Mouse (Mus musculus): ENCODE measurements around the gene Hist1h3f.

Gene Hist1h3f

DNA sequence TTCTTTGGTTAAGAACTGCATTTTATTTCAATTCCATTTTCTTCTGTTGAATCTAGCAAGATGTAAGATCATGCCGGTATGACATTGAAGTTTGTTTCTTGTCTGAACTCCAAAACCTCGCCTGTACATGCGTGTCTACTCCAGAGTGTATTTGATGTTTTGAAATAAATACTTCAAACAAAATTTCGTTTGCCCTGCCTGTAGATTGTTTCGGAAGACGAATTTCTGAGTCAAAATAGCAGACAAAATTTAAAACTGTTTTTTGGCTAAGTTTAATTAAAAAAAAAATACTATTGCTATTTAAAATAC is 25.6 kb upstream of the Hist1h3f start:
- no peak for DNase-seq (ENCODE audit: low spot score)

DNA sequence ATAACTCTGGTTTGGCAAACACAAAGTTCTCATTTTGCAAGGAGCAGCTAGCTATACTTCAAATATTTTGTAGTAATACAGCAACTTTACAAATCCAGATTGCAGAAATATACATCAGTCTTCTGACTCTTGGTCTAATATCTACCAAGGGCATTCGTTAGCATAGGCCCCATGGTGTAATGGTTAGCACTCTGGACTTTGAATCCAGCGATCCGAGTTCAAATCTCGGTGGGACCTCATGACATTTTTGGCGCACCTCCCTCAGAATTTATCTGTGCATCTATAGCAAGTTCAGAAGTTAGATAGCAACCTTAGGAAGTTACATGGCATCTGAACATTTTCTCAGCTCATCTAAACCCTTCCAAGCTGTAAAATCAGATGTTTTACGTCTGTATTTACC is 25.0 kb upstream of the Hist1h3f start:
- DNase-seq (ENCODE audit: low spot score): peak; percentile 88

DNA sequence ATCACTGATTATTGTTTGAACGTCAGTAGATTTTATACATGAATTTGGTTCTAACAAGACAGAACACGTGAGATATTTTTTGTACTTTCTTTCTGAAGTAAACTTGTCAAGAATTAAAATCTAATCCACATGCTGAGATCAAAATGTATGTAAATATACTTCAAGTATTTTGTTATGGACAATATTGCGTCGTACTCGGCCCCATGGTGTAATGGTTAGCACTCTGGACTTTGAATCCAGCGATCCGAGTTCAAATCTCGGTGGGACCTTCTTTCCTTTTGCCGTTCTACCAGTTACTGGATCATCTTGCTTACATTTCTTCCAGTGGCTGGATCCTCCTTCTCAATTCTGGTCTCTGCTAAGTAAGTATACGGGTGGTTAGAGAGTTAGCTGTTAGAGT is 24.4 kb upstream of the Hist1h3f start:
- DNase-seq (ENCODE audit: low spot score): peak; percentile 84

DNA sequence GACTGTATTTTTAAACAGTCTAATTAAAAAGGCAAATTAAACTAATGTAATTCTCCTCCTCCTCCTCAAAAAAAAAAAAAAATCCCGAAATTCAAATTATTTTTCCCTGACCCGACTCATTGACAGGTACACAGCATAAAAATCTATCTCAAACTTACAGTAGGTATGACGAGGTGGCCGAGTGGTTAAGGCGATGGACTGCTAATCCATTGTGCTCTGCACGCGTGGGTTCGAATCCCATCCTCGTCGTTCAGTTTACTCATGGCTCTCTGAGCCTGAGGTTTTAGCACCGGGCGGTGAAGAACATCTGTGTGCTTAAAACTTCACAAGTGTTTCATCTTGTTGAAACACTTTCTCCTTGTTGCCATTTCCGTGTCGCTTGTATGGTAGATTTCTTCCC is 22.1 kb upstream of the Hist1h3f start:
- DNase-seq (ENCODE audit: low spot score): peak; percentile 57

DNA sequence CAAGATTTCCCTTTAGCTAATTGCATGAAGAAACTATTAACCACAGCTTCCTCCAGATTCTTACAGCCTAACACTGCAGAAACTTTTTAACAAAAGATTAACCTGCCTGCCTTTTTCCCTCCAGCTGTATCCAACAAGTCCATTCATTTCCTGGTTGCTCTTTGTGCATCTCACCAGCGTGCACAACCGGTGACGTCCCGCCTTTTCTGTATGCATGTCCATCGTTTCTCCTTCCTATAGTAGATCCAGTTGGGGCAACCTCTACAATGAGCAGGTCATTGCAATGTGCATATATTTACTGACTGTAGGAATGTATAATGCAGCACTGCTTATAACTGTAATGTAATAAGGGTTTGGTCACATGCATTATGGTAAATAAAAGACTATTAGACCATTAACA is 19.9 kb upstream of the Hist1h3f start:
- no peak for DNase-seq (ENCODE audit: low spot score)

DNA sequence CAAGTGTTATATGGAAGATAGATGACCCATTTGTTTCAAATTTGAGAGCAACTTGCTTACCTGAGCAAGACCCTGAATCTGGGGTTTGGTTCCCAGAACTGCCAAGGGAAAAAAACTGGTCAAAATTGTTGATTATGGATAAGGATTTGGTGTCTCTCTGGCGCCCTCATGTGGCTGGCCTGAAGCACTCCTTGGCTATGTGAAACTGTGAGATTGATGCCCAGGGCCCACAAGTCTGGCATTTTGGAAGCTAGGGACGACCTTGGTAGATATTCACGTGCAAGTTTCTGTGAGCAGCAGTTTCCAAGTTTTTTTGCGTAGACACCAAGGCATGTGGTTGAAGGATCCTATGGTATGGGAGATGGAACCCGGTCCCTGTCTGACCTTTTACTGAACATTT is 19.2 kb upstream of the Hist1h3f start:
- DNase-seq (ENCODE audit: low spot score): peak; percentile 68

DNA sequence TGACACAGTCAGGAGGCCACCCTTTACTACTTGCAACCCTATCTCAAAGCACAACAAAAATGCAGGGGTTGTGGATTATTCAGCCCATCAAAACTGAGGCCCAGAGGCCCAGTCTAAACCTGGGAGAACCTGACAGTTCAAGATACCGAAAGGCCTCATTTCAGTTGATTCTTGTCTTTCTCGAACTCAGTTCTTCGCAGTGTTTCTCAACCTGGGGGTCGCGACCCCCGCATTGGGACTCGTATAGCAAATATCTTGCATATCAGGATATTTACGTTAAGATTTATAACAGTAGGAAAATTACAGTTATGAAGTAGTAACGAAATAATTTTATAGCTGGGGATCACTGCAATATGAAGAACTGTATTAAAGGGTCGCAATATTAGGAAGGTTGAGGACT is 18.0 kb upstream of the Hist1h3f start:
- DNase-seq (ENCODE audit: low spot score): no peak

DNA sequence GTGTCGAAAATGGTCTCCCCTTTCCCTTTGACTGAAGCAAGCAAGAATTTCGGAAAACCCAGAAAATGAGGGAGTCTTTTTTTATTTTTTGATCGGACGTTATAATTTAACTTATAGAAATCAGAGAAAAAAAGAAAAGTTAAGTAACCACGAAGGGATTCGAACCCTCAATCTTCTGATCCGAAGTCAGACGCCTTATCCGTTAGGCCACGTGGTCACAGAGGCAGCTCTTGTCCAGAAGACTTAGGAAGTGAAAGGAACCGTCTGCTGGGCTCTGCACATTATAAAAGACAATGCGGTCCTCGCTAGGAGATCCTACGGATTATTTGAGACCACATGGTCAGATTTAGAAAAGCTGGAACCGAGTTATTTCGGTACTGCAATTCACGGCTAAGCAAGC is 17.5 kb upstream of the Hist1h3f start:
- peak; percentile 99 for DNase-seq (ENCODE audit: low spot score)

DNA sequence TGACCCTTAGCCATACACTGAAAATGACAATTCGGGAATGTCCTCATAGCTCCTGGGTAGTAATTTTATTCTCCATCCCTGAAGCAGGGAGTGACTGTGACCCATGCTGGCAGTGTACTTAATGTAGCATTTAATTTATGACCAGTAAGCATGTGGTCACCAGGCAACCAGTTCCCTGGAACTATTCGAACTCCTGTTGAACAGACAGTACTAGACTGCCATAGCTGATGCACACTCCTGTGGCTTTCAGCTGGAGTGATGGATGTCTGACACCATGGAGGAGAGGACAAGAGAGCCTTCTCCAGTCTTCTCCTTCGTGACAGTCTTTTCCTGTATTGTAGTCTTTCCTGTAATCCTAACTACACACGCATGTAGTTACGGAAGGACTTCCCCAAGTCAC is 14.8 kb upstream of the Hist1h3f start:
- no peak for DNase-seq (ENCODE audit: low spot score)

DNA sequence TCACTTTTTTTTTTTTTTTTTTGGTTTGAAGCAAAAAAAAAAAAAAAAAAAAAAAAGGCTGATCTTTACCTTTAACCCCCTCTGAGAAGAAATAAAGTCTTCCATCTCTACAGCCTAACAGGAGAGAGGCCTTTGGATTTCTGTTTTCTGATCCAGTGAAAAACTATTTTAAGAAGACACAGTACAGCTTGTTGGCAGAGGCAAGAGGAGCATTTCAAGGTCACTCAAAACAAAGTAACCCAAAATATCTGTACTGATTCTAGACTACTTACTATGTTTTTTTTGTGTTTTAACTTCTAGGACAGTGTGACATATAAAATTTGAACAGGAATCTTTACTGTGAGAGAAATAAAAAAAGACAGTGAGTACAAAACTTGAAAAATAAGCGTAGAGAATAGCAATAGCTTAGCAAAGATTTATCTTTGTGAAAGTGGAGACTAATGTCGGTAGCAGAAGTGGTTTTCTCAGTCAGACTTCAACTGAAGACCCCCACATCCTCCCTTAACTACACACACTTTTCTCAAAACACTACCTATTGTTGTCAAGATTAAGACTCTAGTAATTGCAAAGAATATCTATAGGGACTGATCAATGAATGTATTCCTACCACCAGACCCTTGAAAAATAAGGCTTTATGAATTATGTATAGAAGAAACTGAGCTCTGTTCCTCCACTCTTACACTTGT is 14.2 kb upstream of the Hist1h3f start:
- DNase-seq (ENCODE audit: low spot score): no peak

DNA sequence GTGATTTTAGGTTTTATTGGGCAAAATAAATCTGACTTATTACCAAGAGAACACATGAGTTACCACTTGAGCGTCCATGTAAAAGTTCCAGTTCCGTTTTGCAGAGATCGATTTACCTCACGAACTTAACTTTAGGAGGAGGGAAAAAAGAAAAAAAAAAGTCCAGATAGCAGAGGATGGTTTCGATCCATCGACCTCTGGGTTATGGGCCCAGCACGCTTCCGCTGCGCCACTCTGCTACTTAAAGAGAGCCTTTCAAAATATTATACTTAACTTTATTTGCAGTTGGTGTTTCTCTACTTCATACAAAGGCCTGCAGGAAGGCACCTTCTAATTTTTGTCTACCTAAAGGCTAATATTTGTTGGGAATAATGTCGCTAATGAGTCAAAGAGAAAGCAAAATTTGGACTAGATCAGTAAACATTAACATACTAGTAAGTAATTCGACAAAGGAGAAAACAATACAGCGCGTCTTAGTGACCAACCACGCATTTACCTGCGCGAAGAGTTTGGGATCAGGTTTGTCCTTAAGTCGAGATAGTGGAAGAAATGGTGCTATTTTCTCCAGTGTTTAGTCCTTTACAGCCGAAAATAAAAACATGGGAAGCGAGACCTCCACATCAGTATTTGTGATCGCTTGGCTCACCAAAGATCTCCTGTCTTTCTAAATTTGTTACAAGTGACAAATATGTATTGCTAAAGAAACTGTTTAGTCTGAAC is 13.5 kb upstream of the Hist1h3f start:
- DNase-seq (ENCODE audit: low spot score): peak; percentile 79

DNA sequence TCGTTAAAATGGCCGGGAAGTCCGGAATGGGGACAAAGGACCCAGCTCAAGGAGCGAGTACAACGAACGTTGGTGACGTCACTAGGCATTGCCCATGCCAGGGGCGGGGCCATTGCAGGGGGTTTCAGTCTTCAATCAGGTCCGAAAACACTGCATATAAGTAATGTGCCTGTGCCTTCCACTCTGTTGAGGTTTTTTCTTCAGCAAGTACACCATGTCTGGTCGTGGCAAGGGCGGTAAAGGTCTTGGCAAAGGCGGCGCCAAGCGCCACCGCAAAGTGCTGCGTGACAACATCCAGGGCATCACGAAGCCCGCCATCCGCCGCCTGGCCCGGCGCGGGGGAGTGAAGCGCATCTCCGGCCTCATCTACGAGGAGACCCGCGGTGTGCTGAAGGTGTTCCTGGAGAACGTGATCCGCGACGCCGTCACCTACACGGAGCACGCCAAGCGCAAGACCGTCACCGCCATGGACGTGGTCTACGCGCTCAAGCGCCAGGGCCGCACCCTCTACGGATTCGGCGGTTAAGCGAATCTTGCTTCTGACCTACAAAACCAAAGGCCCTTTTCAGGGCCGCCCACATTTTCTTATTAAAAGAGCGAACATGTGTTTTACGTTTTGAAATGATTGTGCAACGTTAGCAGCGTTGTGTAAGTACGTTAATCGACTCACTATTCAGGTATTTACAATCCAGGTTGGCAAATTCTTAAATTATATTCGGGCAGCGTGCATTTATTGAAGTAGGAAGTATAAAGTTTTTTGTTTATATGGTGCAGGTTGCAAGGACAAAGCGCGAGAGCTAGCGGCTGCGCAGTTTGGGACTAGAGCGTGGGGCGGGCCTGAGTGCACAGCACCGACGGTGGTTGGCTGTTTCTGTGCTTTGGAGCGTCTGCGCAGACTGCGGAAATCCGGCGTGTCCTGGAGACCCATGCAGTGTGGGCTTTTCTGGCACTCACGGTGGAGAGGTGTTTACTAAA is 12.7 kb upstream of the Hist1h3f start, which contains the start of gene Hist1h4h:
TSS of gene Hist1h4h (plus strand) at position 150 of the 975 bp plus-strand sequence.
- DNase-seq (ENCODE audit: low spot score): peak; percentile 99

DNA sequence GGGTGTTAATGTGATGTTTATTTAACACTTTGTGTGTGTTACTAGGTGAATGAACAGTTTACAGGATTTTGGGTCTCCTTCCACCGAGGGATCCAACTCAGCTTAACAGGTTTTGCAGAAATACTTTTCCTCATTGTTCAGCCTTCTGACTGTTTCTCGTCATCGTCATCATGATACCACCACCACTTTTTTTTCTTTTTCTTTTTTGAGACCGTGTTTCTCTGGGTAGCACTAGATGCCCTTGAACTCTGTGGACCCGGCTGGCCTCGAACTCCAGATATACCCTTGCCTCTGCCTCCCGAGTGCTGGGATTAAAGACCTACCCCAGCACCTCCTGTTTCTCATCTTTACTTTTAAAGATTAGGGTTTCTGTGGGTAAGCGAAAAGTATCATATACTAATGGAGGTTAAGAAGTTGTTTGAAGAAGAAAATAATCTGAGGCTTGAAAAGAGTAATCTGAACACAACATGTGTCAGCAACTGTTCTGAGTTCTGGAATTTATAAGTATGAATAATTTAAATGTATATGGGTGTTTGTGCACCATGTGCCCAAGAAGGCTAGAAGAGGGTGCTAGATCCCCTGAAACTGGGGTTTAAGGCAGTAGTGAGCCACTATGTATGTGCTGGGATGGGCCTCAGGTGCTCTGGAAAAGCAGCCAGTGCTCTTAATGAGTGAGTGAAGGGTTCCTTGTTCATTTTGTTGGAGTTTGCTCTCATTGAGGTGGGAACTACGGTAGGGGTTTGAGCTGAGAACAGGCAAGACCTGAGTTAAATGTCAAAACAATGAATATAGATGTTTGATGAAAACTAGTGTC is 11.4 kb upstream of the Hist1h3f start:
- DNase-seq (ENCODE audit: low spot score): no peak

DNA sequence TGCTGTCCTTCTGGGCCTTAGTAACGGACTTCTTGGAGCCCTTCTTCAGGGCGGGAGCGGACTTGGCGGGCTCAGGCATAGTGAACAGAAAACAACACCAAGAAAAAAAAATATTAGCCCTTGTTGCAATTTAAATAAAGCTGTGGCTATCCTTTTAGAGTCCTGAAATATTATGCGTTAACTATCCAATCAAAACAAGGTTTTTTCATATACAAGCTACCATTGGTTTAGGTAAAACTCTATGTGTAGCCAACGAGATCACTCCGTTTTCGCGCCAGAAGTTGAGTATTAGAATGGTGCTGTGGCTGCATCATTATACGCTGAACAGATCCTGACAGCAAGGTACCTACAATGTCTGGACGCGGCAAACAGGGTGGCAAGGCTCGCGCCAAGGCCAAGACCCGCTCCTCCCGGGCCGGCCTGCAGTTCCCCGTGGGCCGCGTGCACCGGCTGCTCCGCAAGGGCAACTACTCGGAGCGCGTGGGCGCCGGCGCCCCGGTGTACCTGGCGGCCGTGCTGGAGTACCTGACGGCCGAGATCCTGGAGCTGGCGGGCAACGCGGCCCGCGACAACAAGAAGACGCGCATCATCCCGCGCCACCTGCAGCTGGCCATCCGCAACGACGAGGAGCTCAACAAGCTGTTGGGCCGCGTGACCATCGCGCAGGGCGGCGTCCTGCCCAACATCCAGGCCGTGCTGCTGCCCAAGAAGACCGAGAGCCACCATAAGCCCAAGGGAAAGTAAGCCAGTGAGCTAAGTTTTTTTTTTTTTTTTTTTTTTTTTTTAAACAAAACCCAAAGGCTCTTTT is 10.1 kb upstream of the Hist1h3f start, which contains the start of gene Hist1h2af:
TSS of gene Hist1h2af (plus strand) at position 347 of the 808 bp plus-strand sequence.
- peak; percentile 75 for DNase-seq (ENCODE audit: low spot score)

DNA sequence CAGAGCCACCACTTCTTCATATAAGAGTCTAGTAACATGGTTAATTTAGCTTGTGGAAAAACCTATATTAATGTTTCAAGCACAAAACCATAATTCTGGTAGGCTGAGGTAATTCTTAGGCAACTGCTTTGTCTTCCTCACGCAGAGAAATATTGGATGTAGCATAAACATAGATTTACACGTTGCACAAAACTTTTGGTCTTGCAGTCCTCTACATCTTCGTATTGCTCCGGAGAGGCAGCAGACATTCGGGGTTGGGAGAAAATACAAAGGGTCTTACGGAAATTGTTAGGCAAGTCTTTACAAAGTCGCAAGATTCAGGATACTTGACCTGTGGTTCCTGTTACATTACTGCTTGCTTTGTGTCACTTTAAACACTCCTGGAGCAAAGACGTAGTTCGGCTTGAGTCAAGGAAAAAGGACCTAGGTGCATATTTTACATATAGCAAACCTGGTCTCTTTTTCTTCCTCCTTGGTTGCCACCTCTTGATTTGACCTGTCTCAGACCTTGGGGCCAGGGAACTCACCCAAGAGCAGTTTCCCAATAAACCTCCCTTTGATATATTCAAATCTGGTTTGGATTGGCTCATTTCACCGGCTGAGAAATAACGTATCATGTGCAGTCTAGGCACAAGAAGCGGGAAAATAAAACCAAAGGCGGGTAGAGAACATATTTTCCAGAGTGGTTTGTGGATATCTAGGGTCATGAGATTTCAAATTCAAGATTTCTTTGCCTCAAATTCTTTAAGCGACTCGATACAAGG is 9.3 kb upstream of the Hist1h3f start:
- no peak for DNase-seq (ENCODE audit: low spot score)

DNA sequence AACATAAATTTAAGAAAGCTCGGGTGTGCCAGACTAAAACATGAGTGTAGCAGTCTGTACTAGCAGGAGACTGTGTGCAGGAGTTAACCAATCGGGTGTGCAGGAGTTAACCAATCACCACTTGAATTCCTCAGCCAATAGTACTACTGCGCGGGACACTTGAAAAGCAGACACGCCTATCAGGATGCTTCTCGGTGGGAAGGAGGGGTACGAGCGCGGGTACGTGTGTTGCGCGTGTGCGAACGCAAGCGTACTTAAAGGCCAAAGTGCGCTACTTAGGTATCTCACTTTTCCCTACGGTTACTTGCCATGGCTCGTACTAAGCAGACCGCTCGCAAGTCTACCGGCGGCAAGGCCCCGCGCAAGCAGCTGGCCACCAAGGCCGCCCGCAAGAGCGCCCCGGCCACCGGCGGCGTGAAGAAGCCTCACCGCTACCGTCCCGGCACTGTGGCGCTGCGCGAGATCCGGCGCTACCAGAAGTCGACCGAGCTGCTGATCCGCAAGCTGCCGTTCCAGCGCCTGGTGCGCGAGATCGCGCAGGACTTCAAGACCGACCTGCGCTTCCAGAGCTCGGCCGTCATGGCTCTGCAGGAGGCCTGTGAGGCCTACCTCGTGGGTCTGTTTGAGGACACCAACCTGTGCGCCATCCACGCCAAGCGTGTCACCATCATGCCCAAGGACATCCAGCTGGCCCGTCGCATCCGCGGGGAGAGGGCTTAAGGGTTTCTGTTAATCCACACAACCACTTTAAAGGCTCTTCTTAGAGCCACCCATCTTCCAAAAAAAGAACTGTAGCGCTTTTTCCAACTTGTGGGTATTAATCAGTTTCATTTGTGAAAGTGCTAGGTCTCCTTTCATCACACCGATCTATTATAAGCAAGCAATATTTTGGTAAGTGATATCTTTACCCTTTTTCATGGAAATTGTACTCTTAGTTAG is 8.4 kb upstream of the Hist1h3f start, which contains the start of gene Hist1h3g:
TSS of gene Hist1h3g (plus strand) at position 286 of the 939 bp plus-strand sequence.
- DNase-seq (ENCODE audit: low spot score): peak; percentile 85

DNA sequence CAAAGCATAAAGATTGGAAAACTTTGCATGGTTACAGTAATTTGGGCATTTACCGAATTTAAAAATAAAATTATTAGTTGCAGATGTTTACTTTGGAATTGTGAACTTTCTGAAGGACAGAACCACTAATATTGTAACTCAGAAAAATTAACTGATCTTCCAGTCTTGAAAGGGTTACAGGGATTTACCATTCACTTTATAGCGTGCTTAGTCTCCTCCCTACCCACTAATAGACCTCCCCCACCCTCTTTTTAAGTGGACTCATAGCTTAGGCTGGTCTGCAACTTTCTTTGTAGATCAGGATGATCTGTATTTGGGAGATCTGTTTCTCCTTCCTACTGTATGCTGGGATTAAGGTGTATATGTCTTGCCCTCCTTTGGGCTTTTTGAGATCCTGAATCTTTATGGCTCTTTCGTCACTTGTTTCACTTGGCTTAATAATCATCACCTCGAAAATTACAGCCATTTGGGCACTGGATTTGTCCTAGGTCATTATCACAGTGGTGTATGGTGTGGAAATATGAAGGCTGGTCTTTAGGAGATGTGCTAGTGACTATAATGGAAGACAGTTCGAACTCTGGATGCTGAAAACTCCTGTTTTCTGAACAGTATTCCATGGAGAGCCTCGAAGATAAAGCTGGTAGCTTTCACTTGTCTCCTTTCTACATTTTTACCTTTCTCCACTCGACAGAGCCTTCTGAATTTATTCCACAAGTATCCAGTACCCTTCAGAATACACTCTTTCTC is 7.6 kb upstream of the Hist1h3f start:
- DNase-seq (ENCODE audit: low spot score): no peak

All from layer of hippocampus, adult 9-10 months (tissue).